Mouse (Mus musculus) kidney, adult 10 weeks (tissue): ENCODE measurements around the gene Zbtb32. TPM values are rescaled to one million over a fixed set of nuclear protein-coding genes. Genes with fewer than 3 reads are reported as not detected.

Experiments
- polyA plus RNA-seq: library from polyadenylated mRNA; stranded (reverse); fragments of 350-450 nt; fragmentation: Illumina TruSeq; extraction: RNeasy Lipid Tissue Mini Kit (QIAGEN cat#74804); gene quantifications from one replicate; pipeline ENCODE4 v1.2.3, GENCODE M21; 2014; ENCODE audit warnings: low read depth, low replicate concordance

The Zbtb32 gene
- polyA plus RNA-seq, result not detected

DNA sequence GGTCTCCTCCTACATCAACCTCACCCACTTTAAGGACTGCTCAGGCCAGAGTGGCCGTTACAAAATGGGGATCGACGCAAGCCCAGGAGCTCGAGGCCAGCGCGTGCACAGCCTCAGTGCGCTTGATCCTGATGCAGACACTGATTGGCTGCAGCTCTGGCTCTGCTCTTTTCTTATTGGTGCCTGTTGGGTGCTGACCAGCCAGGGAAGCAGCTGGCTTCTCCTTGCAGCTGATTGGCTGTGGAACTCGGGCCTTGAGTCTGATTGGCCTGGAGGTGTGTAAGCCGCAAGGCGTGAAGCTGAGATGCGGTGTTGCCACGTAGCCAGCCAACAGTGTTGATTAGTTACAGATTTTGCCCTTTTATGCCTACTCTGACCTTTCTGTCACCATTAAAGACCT lies at the start of gene Zbtb32:
Zbtb32 (minus strand) TSS at position 124 of the 400 bp plus-strand sequence.

GRCm38 (mm10) chr7:30635752-30636151 lies 37.0 kb upstream of the Zbtb32 start, which contains the start of gene Etv2:
Gene Etv2, minus strand, starts transcription at chr7:30635852.

DNA sequence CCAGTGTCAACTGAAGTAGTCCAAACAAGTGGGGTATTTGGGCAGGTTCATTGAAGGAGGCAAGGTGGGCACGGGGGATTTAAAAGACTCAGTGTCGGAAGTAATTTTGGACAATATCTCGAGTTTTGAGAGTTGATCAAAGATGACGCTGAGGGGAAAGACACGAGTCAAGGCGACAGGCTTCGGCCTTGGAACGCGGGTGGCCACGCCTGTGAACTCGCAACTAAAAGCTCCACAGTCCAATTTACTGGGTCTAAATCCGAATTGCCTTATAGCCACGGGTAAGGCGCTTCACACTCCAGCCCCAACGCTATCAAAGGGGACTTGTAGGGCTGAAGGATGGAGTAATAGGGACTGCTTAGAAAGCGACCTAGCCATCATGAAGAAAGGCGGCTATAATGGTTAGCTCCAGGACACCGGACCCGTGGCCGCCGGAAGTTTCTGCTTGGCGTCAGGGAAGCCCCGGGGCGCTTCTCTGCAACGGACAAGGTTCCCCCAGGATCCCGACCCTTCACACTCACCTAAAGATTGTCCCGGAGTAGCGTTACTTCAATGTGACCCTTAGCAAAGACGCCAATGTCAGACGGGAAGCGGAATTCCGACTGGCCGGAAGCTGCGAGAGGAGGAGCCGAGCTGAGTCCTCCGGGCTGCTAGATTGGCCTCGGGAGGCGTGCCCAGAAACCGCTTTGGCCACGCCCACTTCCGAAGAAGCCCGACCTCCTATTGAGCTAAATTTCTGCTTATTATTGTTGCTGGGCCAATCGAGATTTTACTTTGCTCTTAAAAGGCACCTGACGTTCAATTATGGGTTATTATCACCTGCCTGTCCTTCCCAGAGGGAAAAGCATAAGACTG lies 27.0 kb upstream of the Zbtb32 start, which contains the start of gene Cox6b1:
Cox6b1 (minus strand) TSS at position 622 of the 855 bp plus-strand sequence.

GRCm38 (mm10) chr7:30612654-30613402 lies 14.1 kb upstream of the Zbtb32 start, which contains the start of gene Upk1a:
Gene Upk1a, minus strand, starts transcription at chr7:30612847.

DNA sequence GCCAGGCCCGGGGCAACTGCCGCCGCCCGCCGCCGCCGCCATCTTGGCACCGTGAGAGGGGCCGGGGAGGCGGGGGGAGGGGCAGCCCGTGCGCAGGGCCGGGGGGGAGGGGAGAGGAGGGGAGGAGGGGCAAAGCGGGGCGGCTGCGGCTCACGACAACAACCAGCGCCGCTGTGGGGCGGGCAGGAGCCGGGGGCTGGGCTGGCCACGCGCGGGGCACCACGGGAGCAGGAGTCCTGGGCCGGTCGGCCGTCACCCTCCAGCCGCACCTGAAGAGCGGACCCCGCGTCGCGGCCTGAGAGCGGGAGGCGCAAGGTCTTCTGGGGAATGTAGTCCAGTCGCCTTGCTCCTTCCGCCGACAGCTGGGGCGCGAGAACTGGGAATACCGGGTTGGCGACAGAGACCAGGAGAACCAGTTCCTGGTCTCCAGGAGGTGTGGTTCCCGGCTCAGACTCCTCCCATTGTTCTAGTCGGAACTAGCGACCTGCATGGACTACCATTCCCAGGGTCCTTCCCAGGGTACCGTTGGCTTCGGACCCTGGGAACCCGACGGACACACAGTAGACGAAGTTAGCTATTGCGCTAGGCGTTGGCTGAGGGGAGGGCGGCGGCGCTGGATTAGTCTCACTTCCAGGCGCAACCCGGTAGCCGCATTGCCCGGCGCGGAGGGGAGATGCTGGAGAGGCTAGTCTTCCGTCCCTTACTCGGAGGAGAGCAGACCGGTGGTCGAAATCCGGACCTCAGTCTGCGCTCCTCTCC lies 9.9 kb downstream of the Zbtb32 start, which contains the start of gene Kmt2b:
Kmt2b (minus strand) TSS at position 51 of the 759 bp plus-strand sequence.

DNA sequence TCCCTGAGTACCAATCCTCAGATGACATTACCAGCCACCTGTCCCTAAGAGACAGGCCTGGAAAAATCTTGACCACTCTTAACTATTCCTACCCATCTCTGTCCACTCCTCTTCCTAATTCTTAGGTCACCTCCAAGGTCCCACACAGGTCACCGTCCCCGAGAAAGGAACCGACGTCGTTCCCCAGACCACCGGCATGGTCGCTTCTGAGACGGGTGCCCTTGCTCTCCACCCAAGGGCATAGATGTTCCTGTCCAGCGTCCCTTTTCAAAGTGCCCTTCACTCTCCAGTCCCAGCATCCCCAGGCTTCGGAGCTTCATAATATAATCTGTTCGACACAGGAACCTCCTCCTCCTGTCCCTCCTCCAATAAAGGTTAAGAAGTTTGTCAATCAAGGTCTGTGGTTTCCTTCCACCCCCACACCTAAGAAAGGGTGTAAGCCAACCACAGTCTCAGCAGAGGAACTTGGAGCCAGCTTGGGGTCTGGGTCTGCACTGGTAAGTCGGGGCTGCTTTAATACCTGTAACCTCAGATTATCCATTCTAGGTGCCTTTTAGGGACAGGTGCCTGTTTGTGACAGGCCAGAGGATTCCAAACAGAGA lies 33.6 kb downstream of the Zbtb32 start, which contains the start of gene Igflr1:
Igflr1 (plus strand) TSS at position 458 of the 602 bp plus-strand sequence.

GRCm38 (mm10) chr7:30563117-30563905 lies 35.4 kb downstream of the Zbtb32 start, which contains the start of the genes U2af1l4, Gm49396 and Psenen:
Gene U2af1l4, plus strand, starts transcription at chr7:30563301.
Gene Gm49396, plus strand, starts transcription at chr7:30563344.
Gene Psenen, minus strand, starts transcription at chr7:30563627.

DNA sequence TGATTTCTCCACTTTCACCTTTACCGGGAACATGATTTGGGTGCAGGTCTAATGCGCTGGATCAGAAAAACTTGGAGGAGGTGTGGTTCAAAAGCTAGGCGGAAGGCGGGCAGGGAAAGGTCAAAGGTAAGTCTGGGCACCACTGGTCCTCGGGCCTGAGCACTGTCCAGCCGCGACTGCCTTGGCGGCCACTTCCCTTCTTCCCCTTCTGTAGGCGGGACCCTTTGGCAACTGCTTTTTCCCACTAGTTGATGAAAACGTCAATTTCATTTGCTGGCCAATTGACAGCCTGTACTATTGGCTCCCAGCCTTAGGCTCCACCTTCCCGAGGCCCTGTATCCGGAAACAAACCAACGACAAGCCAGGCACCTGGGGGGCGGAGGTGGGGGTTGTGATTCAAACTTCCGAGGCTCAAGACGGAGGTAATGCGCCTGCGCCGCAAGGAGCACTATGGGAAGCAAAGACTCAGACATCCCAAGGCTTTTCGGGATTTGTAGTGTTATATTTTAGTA lies 39.2 kb downstream of the Zbtb32 start, which contains the start of gene Lin37:
Lin37 (minus strand) TSS at position 396 of the 512 bp plus-strand sequence.

DNA sequence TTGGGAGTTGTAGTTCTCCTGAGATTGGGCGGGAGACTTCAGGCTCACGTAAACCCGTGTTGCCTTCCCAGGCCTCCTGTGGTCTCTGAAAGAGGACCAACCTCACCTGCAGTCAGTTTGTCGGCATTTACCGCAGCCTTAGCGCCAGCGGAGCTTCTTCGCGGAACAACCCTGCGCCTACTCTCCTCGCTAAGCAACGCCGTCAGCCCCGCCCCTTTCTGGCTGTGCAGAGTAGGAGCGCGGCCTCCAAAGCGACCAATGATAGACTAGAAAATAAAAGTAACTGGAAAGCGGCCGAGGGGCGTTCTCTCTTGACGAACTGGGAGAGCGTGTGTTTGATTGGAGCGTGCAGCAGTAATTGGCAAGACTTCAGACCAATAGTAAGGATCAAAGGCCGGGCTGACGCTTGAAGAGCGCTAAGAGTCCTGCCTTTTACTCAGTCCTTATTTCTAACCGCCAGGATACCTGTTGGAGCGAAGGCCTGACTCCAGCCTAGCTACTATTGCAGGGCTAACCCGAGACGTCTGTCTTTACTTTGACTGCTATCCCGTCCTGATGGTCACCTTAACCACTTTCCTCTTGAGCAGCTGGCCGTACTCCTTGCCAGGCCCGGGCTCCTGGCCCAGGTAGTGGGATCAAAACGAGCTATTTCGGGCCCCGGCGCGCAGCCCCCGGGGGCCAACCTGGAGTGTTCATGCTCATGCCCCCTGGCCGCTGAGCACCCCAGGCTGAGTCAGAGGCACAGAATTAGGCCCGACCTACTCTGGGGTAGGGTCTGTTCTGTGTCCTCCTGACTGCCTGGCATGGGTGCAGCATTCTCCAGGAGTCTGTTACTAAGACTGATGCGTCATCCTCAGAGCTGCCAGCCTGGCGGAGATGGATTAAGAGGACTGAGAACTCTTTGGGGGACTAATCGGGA lies 46.3 kb downstream of the Zbtb32 start, which contains the start of the genes Hspb6 and Proser3:
Hspb6 (plus strand) TSS at position 77 of the 919 bp plus-strand sequence.
Proser3 (minus strand) TSS at position 198 of the 919 bp plus-strand sequence.

Other genes starting within 250 kb of the Zbtb32 start
- gene Lrfn3, start 236.1 kb downstream of the Zbtb32 start, polyA plus RNA-seq, result 0.69 TPM
- gene Tyrobp, start 185.1 kb downstream of the Zbtb32 start, polyA plus RNA-seq, result 0.97 TPM
- gene Hcst, start 179.1 kb downstream of the Zbtb32 start, polyA plus RNA-seq, result not detected
- not detected for gene Nfkbid, start 177.2 kb downstream of the Zbtb32 start, polyA plus RNA-seq
- 1.6 TPM for gene Aplp1, start 153.4 kb downstream of the Zbtb32 start, polyA plus RNA-seq
- gene Kirrel2, start 141.2 kb downstream of the Zbtb32 start, polyA plus RNA-seq, result not detected
- gene Nphs1, start 140.6 kb downstream of the Zbtb32 start, polyA plus RNA-seq, result 3.5 TPM
- 2.5 TPM for gene Prodh2, start 105.3 kb downstream of the Zbtb32 start, polyA plus RNA-seq
- gene Arhgap33, start 63.8 kb downstream of the Zbtb32 start, polyA plus RNA-seq, result 0.12 TPM
- gene Hspb6, start 46.7 kb downstream of the Zbtb32 start, polyA plus RNA-seq, result 6.5 TPM
- 0.81 TPM for gene Proser3, start 46.6 kb downstream of the Zbtb32 start, polyA plus RNA-seq
- not detected for gene Lin37, start 39.1 kb downstream of the Zbtb32 start, polyA plus RNA-seq
- gene U2af1l4, start 35.6 kb downstream of the Zbtb32 start, polyA plus RNA-seq, result 15.9 TPM
- gene Gm49396, start 35.6 kb downstream of the Zbtb32 start, polyA plus RNA-seq, result 2.1 TPM
- gene Psenen, start 35.3 kb downstream of the Zbtb32 start, polyA plus RNA-seq, result 24.8 TPM
- gene Igflr1, start 33.5 kb downstream of the Zbtb32 start, polyA plus RNA-seq, result not detected
- 2.1 TPM for gene Kmt2b, start 10.2 kb downstream of the Zbtb32 start, polyA plus RNA-seq
- gene Upk1a, start 13.9 kb upstream of the Zbtb32 start, polyA plus RNA-seq, result not detected
- 1,773 TPM for gene Cox6b1, start 27.2 kb upstream of the Zbtb32 start, polyA plus RNA-seq
- not detected for gene Etv2, start 36.9 kb upstream of the Zbtb32 start, polyA plus RNA-seq
- gene Rbm42, start 51.4 kb upstream of the Zbtb32 start, polyA plus RNA-seq, result 0.40 TPM
- 1.5 TPM for gene Haus5, start 66.1 kb upstream of the Zbtb32 start, polyA plus RNA-seq
- gene Pmis2, start 72.7 kb upstream of the Zbtb32 start, polyA plus RNA-seq, result not detected
- not detected for gene 2200002J24Rik, start 100.0 kb upstream of the Zbtb32 start, polyA plus RNA-seq
- gene Atp4a, start 113.3 kb upstream of the Zbtb32 start, polyA plus RNA-seq, result 6.0 TPM
- gene Tmem147, start 130.6 kb upstream of the Zbtb32 start, polyA plus RNA-seq, result 25.1 TPM
- not detected for gene Gapdhs, start 144.8 kb upstream of the Zbtb32 start, polyA plus RNA-seq
- gene Sbsn, start 152.6 kb upstream of the Zbtb32 start, polyA plus RNA-seq, result 0.24 TPM
- gene Dmkn, start 164.8 kb upstream of the Zbtb32 start, polyA plus RNA-seq, result not detected
- not detected for gene Krtdap, start 189.0 kb upstream of the Zbtb32 start, polyA plus RNA-seq
- not detected for gene Ffar2, start 224.9 kb upstream of the Zbtb32 start, polyA plus RNA-seq